Mouse (Mus musculus) ES-Bruce4 (cell line): ENCODE data around the gene Lmod2.

Experiments
- CTCF ChIP-seq: IDR thresholded peaks from one replicate; pipeline ENCODE4 v1.8.1; 2011; ENCODE audit warnings: low read depth, low read length
- POLR2A ChIP-seq: IDR thresholded peaks from one replicate; pipeline ENCODE4 v1.8.1; 2011; ENCODE audit warnings: low read length; ENCODE audit not compliant: insufficient read depth

GRCm38 (mm10) chr6:24599639-24600038 is 2.1 kb downstream of the Lmod2 start:
- TF ChIP-seq CTCF: no peak
- TF ChIP-seq POLR2A: no peak
